Mouse (Mus musculus) thymus, postnatal 0 days (tissue): ENCODE results near the gene Tep1. TPM values are rescaled to one million over a fixed set of nuclear protein-coding genes. Genes with fewer than 3 reads are reported as not detected.

Experiments
- DNase-seq: peaks from one replicate; pipeline ENCODE4 v3.0.0-alpha.2; 2015; ENCODE audit warnings: low spot score
- polyA plus RNA-seq: library from polyadenylated mRNA; unstranded; fragments of >200 nt; fragmentation: Nextera tagmentation; extraction: Ambion mirVana; gene quantifications from 2 replicates; pipeline ENCODE4 v1.2.1, GENCODE M21; 2015

The Tep1 gene
- polyA plus RNA-seq, 1 experiment from 2014 or later, result 10.7 TPM

- DNase-seq, result no peak
Observed at GRCm38 (mm10) chr14:50795965-50796364, 74.4 kb downstream of the Tep1 start.

GRCm38 (mm10) chr14:50795261-50795935 is 75.0 kb downstream of the Tep1 start:
- no peak for DNase-seq

GRCm38 (mm10) chr14:50788157-50788556 is 82.2 kb downstream of the Tep1 start:
- DNase-seq, result no peak

- DNase-seq, result peak; percentile 95
Observed at GRCm38 (mm10) chr14:50785251-50785637, 85.1 kb downstream of the Tep1 start, which contains the start of gene Ttc5. Gene Ttc5 (minus strand): TSS chr14:50785519.

GRCm38 (mm10) chr14:50784391-50785250 is 85.7 kb downstream of the Tep1 start:
- DNase-seq, result no peak

- DNase-seq, result no peak
Observed at GRCm38 (mm10) chr14:50782166-50782565, 88.2 kb downstream of the Tep1 start.

Other genes starting within 250 kb of the Tep1 start
- gene Olfr745, start 231.2 kb downstream of the Tep1 start, polyA plus RNA-seq, result not detected in 2 replicates
- gene Olfr746, start 223.5 kb downstream of the Tep1 start, polyA plus RNA-seq, result not detected in 2 replicates
- gene Olfr747, start 177.4 kb downstream of the Tep1 start, polyA plus RNA-seq, result not detected in 2 replicates
- not detected in 2 replicates for gene Olfr748, start 163.2 kb downstream of the Tep1 start, polyA plus RNA-seq
- gene Olfr749, start 125.5 kb downstream of the Tep1 start, polyA plus RNA-seq, result not detected in 2 replicates
- gene Ttc5, start 85.0 kb downstream of the Tep1 start, polyA plus RNA-seq, result 72.4 and 80.8 TPM in 2 replicates
- gene Ccnb1ip1, start 62.8 kb downstream of the Tep1 start, polyA plus RNA-seq, result not detected in 2 replicates
- 54.8 and 58.9 TPM in 2 replicates for gene Parp2, start 62.7 kb downstream of the Tep1 start, polyA plus RNA-seq
- gene Klhl33, start 26.9 kb upstream of the Tep1 start, polyA plus RNA-seq, result 0.18 and 0.30 TPM in 2 replicates
- gene Osgep, start 54.3 kb upstream of the Tep1 start, polyA plus RNA-seq, result 111 and 123 TPM in 2 replicates
- gene Apex1, start 54.4 kb upstream of the Tep1 start, polyA plus RNA-seq, result 165 and 184 TPM in 2 replicates
- 42.3 and 45.5 TPM in 2 replicates for gene Pip4p1, start 60.3 kb upstream of the Tep1 start, polyA plus RNA-seq
- gene Pnp, start 60.5 kb upstream of the Tep1 start, polyA plus RNA-seq, result 54.2 and 60.6 TPM in 2 replicates
- gene Gm49342, start 74.0 kb upstream of the Tep1 start, polyA plus RNA-seq, result not detected in 2 replicates
- gene Pnp2, start 85.4 kb upstream of the Tep1 start, polyA plus RNA-seq, result 0.69 and 1.1 TPM in 2 replicates
- gene Rnase10, start 137.2 kb upstream of the Tep1 start, polyA plus RNA-seq, result 0.22 TPM in 1 of 2 replicates, not detected in the other
- gene Rnase9, start 171.3 kb upstream of the Tep1 start, polyA plus RNA-seq, result not detected in 2 replicates
- not detected in 2 replicates for gene Rnase11, start 179.6 kb upstream of the Tep1 start, polyA plus RNA-seq
- gene Rnase12, start 187.1 kb upstream of the Tep1 start, polyA plus RNA-seq, result 0.33 and 0.36 TPM in 2 replicates
- gene Olfr750, start 203.9 kb upstream of the Tep1 start, polyA plus RNA-seq, result not detected in 2 replicates
- 29.9 and 32.1 TPM in 2 replicates for gene Rnase4, start 220.5 kb upstream of the Tep1 start, polyA plus RNA-seq
- gene Ang, start 220.6 kb upstream of the Tep1 start, polyA plus RNA-seq, result 5.0 and 6.0 TPM in 2 replicates
- gene Eddm3b, start 243.9 kb upstream of the Tep1 start, polyA plus RNA-seq, result not detected in 2 replicates